Mouse (Mus musculus): ENCODE results near the gene Zfp462.

- TF ChIP-seq CTCF (IDR thresholded peaks at IDR 0.05; ENCODE audit: low read depth, low read length) (no peak), TAL1 (conservative IDR thresholded peaks at IDR 0.05; ENCODE audit: low read depth, low read length) (no peak), GATA1 (IDR thresholded peaks at IDR 0.05; ENCODE audit: borderline replicate concordance, low read length) (no peak), GATA2 (IDR thresholded peaks at IDR 0.05; ENCODE audit: borderline replicate concordance, low read depth, low read length) (no peak)
These were observed 47.1 kb downstream of the Zfp462 start for GRCm38 (mm10) chr4:54991973-54992372.

Measured in G1E (cell line).